In the genomic region with DNA sequence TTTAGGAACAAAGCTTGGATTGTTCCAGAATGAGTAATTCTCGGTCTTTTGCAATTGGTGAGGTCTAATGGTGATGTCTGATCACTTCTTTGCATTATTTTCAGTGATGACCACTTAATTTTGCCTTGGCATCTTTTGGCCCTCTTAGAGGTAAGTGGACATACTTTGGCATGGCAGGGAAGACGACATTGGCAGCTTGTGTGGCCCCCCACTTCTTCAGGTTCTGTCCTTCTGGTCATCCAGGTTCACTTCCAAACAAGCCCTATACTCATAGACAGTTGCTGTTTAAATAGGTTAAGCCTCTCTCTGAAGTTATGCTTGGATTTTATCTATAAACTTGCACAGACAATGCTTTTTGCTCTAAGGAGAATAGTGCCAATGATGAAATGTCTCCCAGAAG, we compare ENCODE assay signal across 19 mouse cellular contexts.
DNase-seq lines count a peak whose midpoint lies in the region; ATAC-seq and TF ChIP-seq lines count a peak whose summit lies in the region.
"Had no signal": no experiment of that assay in that cellular context is flagged by ENCODE, and none has a peak within 500 bp of the region (broad histone marks: within the 10 kb centered on the region; RNA-seq: fewer than 3 reads in every experiment).

No protein-coding gene starts in this region.

- no peak for TF ChIP-seq RAD21 in MEL (IDR thresholded peaks at IDR 0.05; ENCODE audit: low read depth, low read length)

- no peak overlapping the region for H3K9ac ChIP-seq in MEL (ENCODE audit: control insufficient read depth, low read depth, low read length, poor library complexity, severe bottlenecking)
- H3K9ac ChIP-seq in intestine, embryonic 15.5 days, result no peak overlapping the region
- H3K9ac ChIP-seq: embryonic facial prominence, embryonic 12.5 days; forebrain, embryonic 13.5 days; forebrain, embryonic 15.5 days; forebrain, postnatal 0 days had no signal

- H3K27me3 ChIP-seq in MEL (ENCODE audit: control insufficient read depth in 1 of 2, insufficient read depth in 2 of 2, low read length in 2 of 2), result no peaks in the 10 kb centered on the region
- H3K27me3 ChIP-seq in intestine, embryonic 15.5 days (replicated peaks), result no peaks in the 10 kb centered on the region
- H3K27me3 ChIP-seq: CH12.LX; forebrain, embryonic 13.5 days; forebrain, embryonic 15.5 days had no signal

- H3K79me2 ChIP-seq in MEL (ENCODE audit: control insufficient read depth, insufficient read depth, low read length, poor library complexity), result no peaks in the 10 kb centered on the region

- no peak for TF ChIP-seq POLR2A in MEL (IDR thresholded peaks at IDR 0.05; ENCODE audit: control insufficient read depth in 1 of 2, insufficient read depth in 1 of 2, low read depth in 1 of 2, low read length in 2 of 2, poor library complexity in 1 of 2)

- peaks cover 22 to 60% of the 10 kb centered on the region in 2 experiments for H3K36me3 ChIP-seq in MEL (ENCODE audit: control insufficient read depth in 1 of 2, insufficient read depth in 2 of 2, low read length in 2 of 2)
- no peaks in the 10 kb centered on the region for H3K36me3 ChIP-seq in intestine, embryonic 15.5 days
- H3K36me3 ChIP-seq: embryonic facial prominence, embryonic 10.5 days; embryonic facial prominence, embryonic 12.5 days; G1E had no signal

- ATAC-seq in cerebellum, adult (ENCODE audit: insufficient number of reproducible peaks, low FRiP score, low TSS enrichment), result no peak
- ATAC-seq in intestine, embryonic 15.5 days, result no peak
- ATAC-seq: CD4-positive, CD25-positive, alpha-beta regulatory T cell, adult 4 months; forebrain, embryonic 13.5 days; forebrain, embryonic 15.5 days; forebrain, postnatal 0 days had no signal

- no peak for TF ChIP-seq EP300 in MEL (IDR thresholded peaks at IDR 0.05; ENCODE audit: low read depth in 1 of 2, low read length in 2 of 2)

- DNase-seq in cerebellum, adult 11-12 months, result peak; percentile 49
- DNase-seq in cerebellum, adult 8-10 months, result no peak
- DNase-seq in cerebellum, postnatal 10 days, result peak; percentile 33 to 49
- peak; percentile 34 for DNase-seq in MEL (ENCODE audit: low read depth, low spot score)
- DNase-seq: adrenal gland, adult 2 months; adrenal gland, postnatal 10 days; adrenal gland, postnatal 25 days; B cell, adult 2 months; cerebellum, adult 9-10 months; forebrain, postnatal 0 days had no signal

- H3K4me1 ChIP-seq in MEL (ENCODE audit: control insufficient read depth in 1 of 2, insufficient read depth in 2 of 2, low read length in 2 of 2), result peaks cover 0 to 11% of the 10 kb centered on the region in 2 experiments; a peak in 2 of 4 replicates
- H3K4me1 ChIP-seq in intestine, embryonic 15.5 days (replicated peaks), result no peaks in the 10 kb centered on the region
- H3K4me1 ChIP-seq: embryonic facial prominence, embryonic 10.5 days; embryonic facial prominence, embryonic 12.5 days; forebrain, embryonic 13.5 days; forebrain, embryonic 15.5 days had no signal

- no peak for TF ChIP-seq CTCF in MEL (IDR thresholded peaks at IDR 0.05 in 2 of 3, conservative IDR thresholded peaks at IDR 0.05 in 1 of 3; ENCODE audit: control insufficient read depth in 1 of 3, insufficient read depth in 1 of 3, low read depth in 2 of 3, low read length in 3 of 3, poor library complexity in 1 of 3, severe bottlenecking in 1 of 3)

- H3K9me3 ChIP-seq in MEL (replicated peaks; ENCODE audit: insufficient read depth, low read length), result no peaks in the 10 kb centered on the region
- no peaks in the 10 kb centered on the region for H3K9me3 ChIP-seq in intestine, embryonic 15.5 days
- H3K9me3 ChIP-seq: embryonic facial prominence, embryonic 10.5 days; embryonic facial prominence, embryonic 12.5 days; forebrain, embryonic 13.5 days; forebrain, embryonic 15.5 days; G1E had no signal

- WGBS in intestine, embryonic 15.5 days, result 72% methylated on average over 2 of the region's 2 CpGs

- H3K4me3 ChIP-seq in MEL (ENCODE audit: control insufficient read depth in 1 of 2, insufficient read depth in 1 of 2, low read depth in 2 of 2, low read length in 2 of 2), result no peak overlapping the region
- H3K4me3 ChIP-seq in intestine, embryonic 15.5 days (replicated peaks), result no peak overlapping the region
- H3K4me3 ChIP-seq: embryonic facial prominence, embryonic 10.5 days; embryonic facial prominence, embryonic 12.5 days; forebrain, embryonic 13.5 days; forebrain, embryonic 15.5 days had no signal

- no peak overlapping the region for H3K4me2 ChIP-seq in intestine, embryonic 15.5 days (replicated peaks)
- H3K4me2 ChIP-seq: embryonic facial prominence, embryonic 12.5 days; forebrain, embryonic 13.5 days; forebrain, embryonic 15.5 days had no signal

- H3K27ac ChIP-seq in MEL (ENCODE audit: control insufficient read depth, low read depth, low read length), result no peak overlapping the region
- H3K27ac ChIP-seq in intestine, embryonic 15.5 days, result no peak overlapping the region
- H3K27ac ChIP-seq: embryonic facial prominence, embryonic 10.5 days; embryonic facial prominence, embryonic 12.5 days; forebrain, embryonic 13.5 days; forebrain, embryonic 15.5 days had no signal

TF ChIP-seq in MEL, 35 proteins besides CTCF, POLR2A, EP300 and RAD21:
- no peak for TF ChIP-seq USF2 (IDR thresholded peaks at IDR 0.05; ENCODE audit: borderline replicate concordance in 1 of 2, insufficient read depth in 1 of 2, low read depth in 1 of 2, low read length in 2 of 2)
- TF ChIP-seq ZC3H11A (IDR thresholded peaks at IDR 0.05; ENCODE audit: low read depth, low read length), result no peak
- TF ChIP-seq ZMIZ1 (IDR thresholded peaks at IDR 0.05; ENCODE audit: low read depth, low read length), result no peak
- TF ChIP-seq SMC3 (IDR thresholded peaks at IDR 0.05; ENCODE audit: low read depth, low read length), result no peak
- no peak for TF ChIP-seq POLR2AphosphoS2 (IDR thresholded peaks at IDR 0.05; ENCODE audit: low read length)
- no peak for TF ChIP-seq POLR2AphosphoS5 (IDR thresholded peaks at IDR 0.05; ENCODE audit: borderline replicate concordance, low read depth, low read length)
- TF ChIP-seq USF1 (IDR thresholded peaks at IDR 0.05; ENCODE audit: low read depth, low read length), result no peak
- TF ChIP-seq TCF12 (IDR thresholded peaks at IDR 0.05; ENCODE audit: low read depth, low read length), result no peak
- no peak for TF ChIP-seq UBTF (IDR thresholded peaks at IDR 0.05; ENCODE audit: borderline replicate concordance, insufficient read depth, low read depth, low read length)
- TF ChIP-seq SIN3A (IDR thresholded peaks at IDR 0.05; ENCODE audit: low read length), result no peak
- no peak for TF ChIP-seq GATA1 (IDR thresholded peaks at IDR 0.05; ENCODE audit: low read depth, low read length)
- TF ChIP-seq ELF1 (IDR thresholded peaks at IDR 0.05; ENCODE audit: low read depth, low read length), result no peak
- TF ChIP-seq MXI1 (IDR thresholded peaks at IDR 0.05; ENCODE audit: low read depth, low read length), result no peak
- TF ChIP-seq ETS1 (IDR thresholded peaks at IDR 0.05; ENCODE audit: low read depth, low read length), result no peak
- no peak for TF ChIP-seq MAFK (IDR thresholded peaks at IDR 0.05; ENCODE audit: borderline replicate concordance, low read depth, low read length)
- TF ChIP-seq NELFE (IDR thresholded peaks at IDR 0.05; ENCODE audit: low read depth, low read length), result no peak
